Mouse (Mus musculus) midbrain, embryonic 14.5 days (tissue): ENCODE data around the gene Rybp. TPM values are rescaled to one million over a fixed set of nuclear protein-coding genes. Genes with fewer than 3 reads are reported as not detected.

Source experiments
- ATAC-seq: fragments of 200-750 bp; cut with Nextera tagmentation; 2 replicates; pipeline ENCODE4 v1.8.0; 2017; ENCODE audit warnings: moderate number of reproducible peaks, moderate library complexity; ENCODE audit not compliant: low FRiP score, low TSS enrichment
- DNase-seq: peaks from one replicate; pipeline ENCODE4 v3.0.0-alpha.2; 2015
- H3K27ac ChIP-seq: fragments of 300-500 bp; sonication (generic); replicated peaks from 2 replicates; pipeline ENCODE4 v1.5.1; 2014; ENCODE audit warnings: mild to moderate bottlenecking, low read depth, low read length, moderate library complexity
- H3K27me3 ChIP-seq: fragments of 300-500 bp; sonication (generic); 2 replicates; pipeline ENCODE4 v1.6.1; 2014; ENCODE audit warnings: low read length, control low read depth, mixed read lengths; ENCODE audit not compliant: control insufficient read depth, insufficient read depth
- H3K36me3 ChIP-seq: fragments of 300-500 bp; sonication (generic); 2 replicates; pipeline ENCODE4 v1.6.1; 2014; ENCODE audit warnings: low read length, control low read depth; ENCODE audit not compliant: control insufficient read depth, insufficient read depth
- H3K4me1 ChIP-seq: fragments of 300-500 bp; sonication (generic); 2 replicates; pipeline ENCODE4 v1.6.1; 2014; ENCODE audit warnings: mild to moderate bottlenecking, antibody characterized with exemption, low read length, control low read depth; ENCODE audit not compliant: control insufficient read depth, insufficient read depth
- H3K4me2 ChIP-seq: fragments of 300-500 bp; sonication (generic); 2 replicates; pipeline ENCODE4 v1.6.1; 2014; ENCODE audit warnings: mild to moderate bottlenecking, low read length, moderate library complexity
- H3K4me3 ChIP-seq: fragments of 300-500 bp; sonication (generic); replicated peaks from 2 replicates; pipeline ENCODE4 v1.5.1; 2014; ENCODE audit warnings: low read depth, low read length
- H3K9ac ChIP-seq: fragments of 300-500 bp; sonication (generic); replicated peaks from 2 replicates; pipeline ENCODE4 v1.6.1; 2014; ENCODE audit warnings: mild to moderate bottlenecking, low read length, moderate library complexity
- H3K9me3 ChIP-seq: fragments of 300-500 bp; sonication (generic); 2 replicates; pipeline ENCODE4 v1.6.1; 2016; ENCODE audit warnings: low read length, control low read depth, mixed read lengths; ENCODE audit not compliant: control insufficient read depth
- WGBS: fragments of 180-500 bp; shearing (Covaris S2); extraction: QIAGEN DNeasy Blood & Tissue Kit; methylation state at CpG from one replicate; pipeline ENCODE4 v1.1.7; 2014; 5-methylcytosine and 5-hydroxymethylcytosine counted together
- polyA plus RNA-seq: library from polyadenylated mRNA; unstranded; fragments of >200 nt; fragmentation: Nextera tagmentation; extraction: Ambion mirVana; gene quantifications from 2 replicates; pipeline ENCODE4 v1.2.1, GENCODE M21; 2014

The Rybp gene
- polyA plus RNA-seq, 1 experiment from 2014 or later = 17.6 TPM

GRCm38 (mm10) chr6:100197102-100197501 lies 90.2 kb downstream of the Rybp start:
- 79% methylated on average over 5 of the region's 5 CpGs for WGBS
- no peak overlapping the region for H3K9ac ChIP-seq
- H3K36me3 ChIP-seq = no peaks in the 10 kb centered on the region
- peaks cover 7% of the 10 kb centered on the region; the same call in 1 of the 2 replicates for H3K4me1 ChIP-seq
- DNase-seq = peak; percentile 50
- no peaks in the 10 kb centered on the region for H3K9me3 ChIP-seq
- no peak overlapping the region for H3K4me2 ChIP-seq
- H3K27me3 ChIP-seq = no peaks in the 10 kb centered on the region; the same call in 1 of the 2 replicates
- H3K27ac ChIP-seq = no peak overlapping the region
- ATAC-seq = no peak
- H3K4me3 ChIP-seq = no peak overlapping the region

- H3K9ac ChIP-seq = 0 out of 2 replicates have a peak overlapping the region, but pooled peaks have one; percentile 12
- peak; percentile 43; the same call in 1 of the 2 replicates for ATAC-seq
- H3K27ac ChIP-seq = no peak overlapping the region
Observed at GRCm38 (mm10) chr6:100195870-100196409, 91.3 kb downstream of the Rybp start.

GRCm38 (mm10) chr6:100195091-100195490 lies 92.2 kb downstream of the Rybp start:
- no peak for ATAC-seq
- H3K9ac ChIP-seq = no peak overlapping the region

More at GRCm38 (mm10) chr6:100195870-100196409, 91.3 kb downstream of the Rybp start:
- 9% methylated on average over 7 of the region's 7 CpGs for WGBS
- Histone ChIP-seq H3K4me2 (no peak overlapping the region), H3K9me3 (no peaks in the 10 kb centered on the region), H3K36me3 (no peaks in the 10 kb centered on the region), H3K4me3 (no peak overlapping the region), H3K4me1 (peaks cover 7% of the 10 kb centered on the region; the same call in 1 of the 2 replicates), H3K27me3 (no peaks in the 10 kb centered on the region)
- peak; percentile 51 for DNase-seq

GRCm38 (mm10) chr6:100193760-100194159 lies 93.5 kb downstream of the Rybp start:
- Histone ChIP-seq H3K27me3 (no peaks in the 10 kb centered on the region), H3K9me3 (no peaks in the 10 kb centered on the region), H3K36me3 (no peaks in the 10 kb centered on the region), H3K4me2 (no peak overlapping the region), H3K4me1 (peaks cover 11% of the 10 kb centered on the region; the same call in 1 of the 2 replicates), H3K4me3 (no peak overlapping the region), H3K9ac (no peak overlapping the region), H3K27ac (no peak overlapping the region)
- ATAC-seq (no peak), DNase-seq (no peak)
- WGBS = 79% methylated on average over 7 of the region's 7 CpGs

More at GRCm38 (mm10) chr6:100195091-100195490, 92.2 kb downstream of the Rybp start:
- DNase-seq = no peak
- 77% methylated on average over 5 of the region's 5 CpGs for WGBS
- no peak overlapping the region for H3K27ac ChIP-seq
- no peak overlapping the region for H3K4me3 ChIP-seq
- peaks cover 11% of the 10 kb centered on the region; the same call in 1 of the 2 replicates for H3K4me1 ChIP-seq
- H3K36me3 ChIP-seq = no peaks in the 10 kb centered on the region
- H3K4me2 ChIP-seq = no peak overlapping the region
- no peaks in the 10 kb centered on the region for H3K9me3 ChIP-seq
- H3K27me3 ChIP-seq = no peaks in the 10 kb centered on the region

GRCm38 (mm10) chr6:100192691-100193229 lies 94.5 kb downstream of the Rybp start:
- H3K9me3 ChIP-seq = no peaks in the 10 kb centered on the region
- WGBS = 53% methylated on average over 4 of the region's 4 CpGs
- ATAC-seq (no peak), DNase-seq (no peak)
- no peak overlapping the region for H3K27ac ChIP-seq
- H3K4me3 ChIP-seq = no peak overlapping the region
- no peaks in the 10 kb centered on the region for H3K36me3 ChIP-seq
- H3K4me1 ChIP-seq = peaks cover 11% of the 10 kb centered on the region; the same call in 1 of the 2 replicates
- H3K4me2 ChIP-seq = no peak overlapping the region
- no peaks in the 10 kb centered on the region for H3K27me3 ChIP-seq
- no peak overlapping the region for H3K9ac ChIP-seq

GRCm38 (mm10) chr6:100190803-100191559 lies 96.3 kb downstream of the Rybp start:
- H3K4me1 ChIP-seq = peaks cover 5% of the 10 kb centered on the region; the same call in 1 of the 2 replicates
- no peak overlapping the region for H3K4me2 ChIP-seq
- no peaks in the 10 kb centered on the region for H3K36me3 ChIP-seq
- no peaks in the 10 kb centered on the region for H3K27me3 ChIP-seq
- H3K9ac ChIP-seq = no peak overlapping the region
- no peak overlapping the region for H3K4me3 ChIP-seq
- H3K27ac ChIP-seq = no peak overlapping the region
- WGBS = 79% methylated on average over 15 of the region's 15 CpGs
- H3K9me3 ChIP-seq = no peaks in the 10 kb centered on the region
- ATAC-seq = no peak
- no peak for DNase-seq

- Histone ChIP-seq H3K9ac (no peak overlapping the region), H3K4me3 (no peak overlapping the region), H3K4me1 (0 out of 2 replicates have a peak, but pooled peaks cover 8% of the 10 kb centered on the region), H3K27ac (no peak overlapping the region), H3K36me3 (no peaks in the 10 kb centered on the region), H3K9me3 (no peaks in the 10 kb centered on the region), H3K27me3 (no peaks in the 10 kb centered on the region), H3K4me2 (no peak overlapping the region)
- 93% methylated on average over 10 of the region's 10 CpGs for WGBS
- no peak for ATAC-seq
- no peak for DNase-seq
Observed at GRCm38 (mm10) chr6:100190310-100190709, 97.0 kb downstream of the Rybp start.

- no peak overlapping the region for H3K4me2 ChIP-seq
- WGBS = 36% methylated on average over 7 of the region's 7 CpGs
- H3K36me3 ChIP-seq = no peaks in the 10 kb centered on the region
- DNase-seq (no peak), ATAC-seq (no peak)
- H3K4me3 ChIP-seq = no peak overlapping the region
- 0 out of 2 replicates have a peak, but pooled peaks cover 8% of the 10 kb centered on the region for H3K4me1 ChIP-seq
- no peaks in the 10 kb centered on the region for H3K9me3 ChIP-seq
- no peaks in the 10 kb centered on the region for H3K27me3 ChIP-seq
- H3K27ac ChIP-seq = no peak overlapping the region
- no peak overlapping the region for H3K9ac ChIP-seq
Observed at GRCm38 (mm10) chr6:100188883-100189743, 98.2 kb downstream of the Rybp start.
